Mouse (Mus musculus) bone marrow, adult 2 months (tissue): ENCODE measurements around the gene Scn5a.

ENCODE experiments used
- CTCF ChIP-seq: fragments of 200-500 bp; IDR thresholded peaks from 2 replicates; pipeline ENCODE4 v1.5.1; 2011; ENCODE audit warnings: low read length, control low read depth; ENCODE audit not compliant: control insufficient read depth, insufficient read depth
- POLR2A ChIP-seq: fragments of 200-500 bp; IDR thresholded peaks from 2 replicates; pipeline ENCODE4 v1.6.1; 2011; ENCODE audit warnings: low read depth, mild to moderate bottlenecking, control low read depth, low read length, borderline replicate concordance; ENCODE audit not compliant: control insufficient read depth

GRCm38 (mm10) chr9:119606906-119607305, 28.1 kb upstream of the Scn5a start:
- TF ChIP-seq CTCF (no peak), POLR2A (no peak)
